Mouse (Mus musculus) heart, adult 11 months (tissue): ENCODE results near the gene Tlcd2.
A peak's percentile ranks its signal among the peaks of the same experiment; 100 is the strongest.

Experiments
- DNase-seq: peaks from one replicate; pipeline ENCODE4 v3.0.0; 2022

The Tlcd2 gene

DNA sequence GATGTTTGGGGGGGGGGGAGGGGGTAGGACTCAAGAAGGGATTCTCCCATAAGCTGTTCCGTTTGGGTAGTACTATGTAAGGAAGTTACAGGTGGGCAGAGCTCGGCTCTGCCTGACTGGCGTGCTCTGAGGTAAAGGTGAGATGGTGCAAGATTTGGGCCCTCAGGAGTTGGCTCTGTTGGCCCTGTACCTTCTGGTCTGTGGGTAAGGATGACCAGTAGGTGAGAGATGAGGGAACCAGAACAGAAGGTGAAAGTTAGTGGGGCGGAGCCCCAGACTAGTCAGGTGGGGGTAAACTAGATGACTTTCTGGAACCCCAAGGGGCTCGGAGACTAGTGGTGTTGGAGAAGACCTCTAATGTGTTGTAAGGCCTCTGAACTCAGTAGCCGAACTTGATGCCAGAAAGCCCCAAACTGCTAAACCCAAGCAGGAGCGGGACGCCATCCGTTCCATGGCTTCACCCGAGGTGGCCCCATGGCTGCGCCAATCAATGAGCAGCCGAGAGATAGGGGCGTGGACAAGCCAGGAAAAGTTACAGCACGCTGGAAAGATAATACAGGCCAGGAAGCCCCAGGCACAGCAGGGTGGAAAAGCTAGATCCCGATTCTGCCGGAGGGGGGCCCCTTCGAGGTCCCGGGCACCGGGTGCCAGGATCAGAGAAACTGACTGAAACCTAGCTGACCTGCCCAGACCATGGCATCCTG is 6.1 kb downstream of the Tlcd2 start:
- peak; percentile 99 for DNase-seq

DNA sequence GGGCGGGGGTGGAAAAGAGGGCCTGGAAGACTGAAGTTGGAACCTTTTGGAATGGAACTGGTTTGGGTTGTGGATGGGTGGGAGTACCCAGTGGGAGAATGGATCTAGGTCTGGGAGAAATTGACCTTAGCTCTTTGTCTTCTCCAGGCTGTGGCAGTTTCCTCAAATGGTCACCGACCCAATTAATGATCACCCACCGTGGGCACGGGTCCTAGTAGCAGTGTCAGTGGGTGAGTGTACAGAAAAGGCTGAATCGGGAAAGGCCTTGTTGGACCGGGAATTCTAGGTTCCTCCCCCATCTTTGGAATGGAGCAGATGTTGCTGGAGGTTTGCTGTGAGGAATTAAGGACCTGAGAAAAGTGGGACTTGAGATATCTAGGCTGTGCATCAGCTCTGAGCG is 6.9 kb downstream of the Tlcd2 start:
- DNase-seq: no peak

DNA sequence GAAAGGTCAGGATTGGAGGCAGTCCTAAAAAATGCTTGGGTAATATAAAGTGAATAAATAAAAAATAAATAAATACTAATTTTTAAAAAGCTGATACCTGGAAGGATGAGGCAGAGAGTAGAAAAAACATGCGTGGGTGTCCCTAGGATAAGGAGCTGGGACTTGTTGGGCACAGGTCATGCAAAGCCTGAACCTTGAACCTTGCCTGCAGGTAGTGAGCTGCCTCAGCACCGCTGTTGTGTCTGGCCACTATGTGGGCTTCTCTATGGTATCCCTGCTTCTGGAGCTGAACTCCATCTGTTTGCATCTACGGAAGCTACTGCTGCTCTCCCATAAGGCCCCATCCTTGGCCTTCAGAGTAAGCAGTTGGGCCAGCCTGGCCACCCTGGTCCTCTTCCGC is 7.7 kb downstream of the Tlcd2 start:
- no peak for DNase-seq

DNA sequence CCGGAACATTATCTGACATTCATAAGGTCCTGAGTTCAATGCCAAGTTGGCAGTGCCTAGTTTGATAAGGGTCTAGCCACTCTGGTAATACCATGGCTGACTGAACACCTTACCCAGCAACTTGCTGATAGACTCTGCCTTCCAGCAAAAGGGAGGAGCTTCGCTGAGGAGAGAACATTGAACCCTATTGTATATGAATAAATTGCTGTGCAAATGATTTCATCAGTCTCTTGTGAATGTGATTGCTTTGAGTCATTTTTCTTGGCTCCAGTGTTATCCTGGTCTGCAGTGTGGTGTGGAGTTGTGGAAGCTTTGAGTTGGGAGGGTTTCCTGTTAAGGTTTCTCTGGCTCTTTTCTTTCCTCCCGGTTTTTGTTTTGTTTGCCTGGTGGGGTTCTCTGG is 9.2 kb downstream of the Tlcd2 start:
- no peak for DNase-seq

DNA sequence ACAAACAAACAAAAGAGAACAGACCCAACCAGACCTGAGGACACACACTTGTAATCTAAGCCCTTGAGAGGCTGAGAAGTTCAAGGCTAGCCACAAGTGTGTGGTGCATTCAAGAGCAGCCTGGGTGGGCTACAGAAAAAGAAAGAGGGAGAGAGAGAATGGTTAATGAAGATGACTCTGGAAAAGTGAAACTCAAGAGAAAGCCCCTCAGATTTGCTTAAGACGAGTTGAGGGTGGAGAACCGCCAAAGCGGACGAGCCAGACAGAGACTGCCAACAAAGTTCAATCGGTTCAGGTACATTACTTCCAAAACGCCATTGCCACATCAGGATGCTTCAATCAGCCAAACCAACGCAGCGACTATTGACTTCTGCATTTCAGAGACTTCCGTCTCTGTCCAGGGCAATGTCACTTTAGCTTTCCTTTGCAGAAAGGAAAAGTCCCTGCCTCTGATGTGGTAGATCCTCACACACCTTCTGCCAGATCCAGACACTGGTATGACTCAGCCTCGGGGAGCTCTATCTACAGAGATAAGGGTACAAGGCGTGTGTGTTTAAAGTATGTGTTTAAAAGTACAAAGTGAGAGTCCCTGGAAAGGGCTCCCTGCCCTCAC is 11.1 kb downstream of the Tlcd2 start:
- DNase-seq: peak; percentile 63

DNA sequence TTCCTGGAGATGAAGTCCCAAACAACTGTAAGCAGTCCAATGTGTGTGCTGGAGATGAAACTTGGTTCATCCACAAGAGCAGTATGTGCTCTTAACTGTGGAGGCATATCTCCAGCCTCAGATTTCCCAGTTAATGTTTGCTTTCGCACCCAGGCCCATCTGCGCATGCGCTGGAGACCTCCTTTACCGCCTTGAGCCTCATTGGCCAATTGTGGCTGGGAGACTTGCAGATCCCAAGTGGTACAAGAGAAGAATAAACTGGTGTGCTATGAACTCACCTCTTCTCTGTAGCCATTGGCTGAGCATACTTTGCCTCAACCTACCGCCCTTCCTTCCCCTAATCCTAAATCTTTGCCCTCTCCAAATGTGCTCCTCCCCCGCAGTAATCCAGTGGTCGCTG is 11.9 kb downstream of the Tlcd2 start:
- no peak for DNase-seq

DNA sequence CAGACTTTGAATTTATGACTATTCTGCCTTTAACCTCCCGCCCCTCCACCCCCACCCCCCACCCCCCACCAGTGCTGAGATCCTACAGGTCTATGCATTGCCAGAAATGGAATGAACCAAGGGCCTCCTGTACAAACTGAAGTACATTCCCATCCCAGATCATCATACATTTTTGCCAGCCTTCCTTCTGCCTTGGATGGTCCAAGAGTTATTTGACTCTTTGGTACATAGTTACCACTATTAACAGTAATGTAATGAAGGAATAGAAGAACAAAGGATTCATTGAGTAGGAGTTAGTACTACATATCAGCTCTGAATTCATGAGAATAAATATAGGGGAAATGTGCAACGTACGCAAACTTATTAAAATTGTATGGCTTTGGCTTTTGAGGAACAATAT is 24.7 kb downstream of the Tlcd2 start:
- no peak for DNase-seq

DNA sequence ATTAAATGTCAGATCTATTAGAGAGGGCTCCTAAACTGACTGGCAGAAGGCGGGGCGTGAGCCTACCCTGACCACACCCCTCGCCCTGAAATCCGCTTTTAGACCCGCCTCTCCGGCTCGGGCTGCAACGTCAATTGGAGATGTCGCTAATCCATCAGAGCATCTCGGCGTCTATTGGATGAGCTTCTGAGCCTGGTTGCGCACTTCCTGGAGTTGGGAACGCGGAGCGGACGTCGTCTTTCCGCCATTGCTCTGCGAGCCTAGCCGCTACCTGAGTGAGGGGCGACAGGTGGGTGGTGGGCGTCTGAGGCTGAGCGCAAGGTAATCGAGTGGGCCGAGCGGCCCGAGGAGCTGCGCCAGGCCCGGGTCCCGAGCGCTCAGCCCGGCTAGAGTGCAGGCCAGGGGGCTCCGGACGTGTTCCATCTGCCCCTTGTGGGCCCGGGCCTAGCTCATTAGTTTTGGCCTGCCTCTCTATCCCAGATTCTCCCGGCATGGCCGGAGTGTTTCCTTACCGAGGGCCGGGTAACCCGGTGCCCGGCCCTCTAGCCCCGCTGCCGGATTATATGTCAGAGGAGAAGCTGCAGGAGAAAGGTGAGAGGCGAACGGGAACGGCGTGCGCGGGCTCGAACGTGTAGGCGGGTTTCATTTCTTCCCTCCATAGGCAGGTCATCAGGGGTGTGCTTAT is 25.2 kb downstream of the Tlcd2 start, which contains the start of gene Prpf8:
TSS of gene Prpf8 (plus strand) at position 216 of the 685 bp plus-strand sequence.
- DNase-seq: peak; percentile 100

DNA sequence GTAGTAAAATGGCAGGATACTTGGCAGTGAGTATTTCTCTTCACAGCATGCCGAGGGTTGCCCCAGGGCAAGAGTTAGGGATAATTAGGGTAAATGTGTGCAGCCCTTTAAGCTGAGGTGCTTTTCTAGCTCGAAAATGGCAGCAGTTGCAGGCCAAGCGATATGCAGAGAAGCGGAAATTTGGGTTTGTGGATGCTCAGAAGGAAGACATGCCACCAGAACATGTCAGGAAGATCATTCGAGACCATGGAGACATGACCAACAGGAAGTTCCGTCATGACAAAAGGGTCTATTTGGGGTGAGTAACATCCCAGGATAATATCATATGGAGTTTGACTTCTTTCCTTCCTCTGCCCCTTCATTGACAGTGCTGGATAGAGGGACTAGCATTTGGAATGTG is 26.0 kb downstream of the Tlcd2 start:
- no peak for DNase-seq

DNA sequence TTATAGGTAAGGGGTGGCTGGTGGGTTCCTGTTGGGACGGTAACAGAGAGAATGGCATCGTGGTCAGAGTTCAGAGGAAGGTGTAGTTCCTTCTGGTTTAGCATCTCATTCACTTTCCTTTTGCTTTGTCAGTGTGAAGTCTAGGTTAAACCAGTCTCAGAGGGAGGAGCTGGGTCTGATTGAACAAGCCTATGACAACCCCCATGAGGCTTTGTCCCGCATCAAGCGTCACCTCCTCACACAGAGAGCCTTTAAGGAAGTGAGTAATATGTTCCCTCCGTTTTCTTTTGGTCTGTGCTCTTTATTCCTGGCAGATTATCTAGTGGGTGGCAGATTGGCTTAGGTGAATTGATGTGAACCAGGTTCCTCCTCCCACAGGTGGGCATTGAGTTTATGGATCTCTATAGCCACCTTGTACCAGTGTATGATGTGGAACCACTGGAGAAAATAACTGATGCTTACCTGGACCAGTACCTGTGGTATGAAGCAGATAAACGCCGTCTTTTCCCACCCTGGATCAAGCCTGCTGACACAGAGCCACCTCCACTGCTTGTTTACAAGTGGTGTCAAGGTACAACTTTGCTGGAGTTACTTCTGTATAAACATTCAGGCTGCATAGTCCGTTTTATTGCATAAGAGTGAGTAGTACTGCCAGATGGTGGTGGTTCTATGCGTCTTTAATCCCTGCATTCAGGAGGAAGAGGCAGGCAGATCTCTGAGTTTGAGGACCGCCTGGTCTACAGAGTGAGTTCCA is 33.0 kb downstream of the Tlcd2 start:
- peak; percentile 74 for DNase-seq

DNA sequence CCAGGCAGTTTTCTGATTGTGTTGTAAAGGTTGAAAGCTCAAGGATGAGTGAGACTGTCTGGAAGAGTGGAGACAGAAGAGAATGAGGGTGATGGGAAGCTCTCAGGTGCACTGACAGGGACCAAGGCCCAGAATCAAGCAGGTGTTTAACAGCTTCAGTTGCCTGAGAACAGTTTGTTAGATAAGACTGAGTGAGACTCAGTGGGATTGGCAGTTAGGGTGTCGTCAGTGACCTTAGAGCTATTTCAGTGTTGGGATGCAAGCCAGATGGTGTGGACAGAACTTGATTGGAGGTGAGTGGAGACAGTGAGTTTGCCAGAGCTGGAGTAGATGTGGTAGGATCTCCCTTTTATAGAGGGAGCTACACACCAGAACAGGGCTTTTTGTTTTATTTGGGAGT is 36.6 kb downstream of the Tlcd2 start:
- peak; percentile 96 for DNase-seq

DNA sequence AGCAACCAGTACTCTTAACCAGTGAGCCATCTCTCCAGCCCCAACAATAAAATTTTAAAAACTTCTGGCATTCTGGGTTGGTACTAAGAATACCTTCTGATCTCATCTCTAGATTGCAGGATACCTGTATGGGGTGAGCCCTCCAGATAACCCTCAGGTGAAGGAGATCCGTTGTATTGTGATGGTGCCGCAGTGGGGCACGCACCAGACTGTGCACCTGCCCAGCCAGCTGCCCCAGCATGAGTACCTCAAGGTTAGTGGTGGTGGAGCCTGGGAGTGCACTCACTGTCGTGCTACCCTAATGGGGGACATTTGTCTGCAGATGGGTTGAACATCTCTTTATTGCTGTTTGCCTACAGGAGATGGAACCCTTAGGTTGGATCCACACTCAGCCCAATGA is 46.6 kb downstream of the Tlcd2 start:
- DNase-seq: peak; percentile 92

DNA sequence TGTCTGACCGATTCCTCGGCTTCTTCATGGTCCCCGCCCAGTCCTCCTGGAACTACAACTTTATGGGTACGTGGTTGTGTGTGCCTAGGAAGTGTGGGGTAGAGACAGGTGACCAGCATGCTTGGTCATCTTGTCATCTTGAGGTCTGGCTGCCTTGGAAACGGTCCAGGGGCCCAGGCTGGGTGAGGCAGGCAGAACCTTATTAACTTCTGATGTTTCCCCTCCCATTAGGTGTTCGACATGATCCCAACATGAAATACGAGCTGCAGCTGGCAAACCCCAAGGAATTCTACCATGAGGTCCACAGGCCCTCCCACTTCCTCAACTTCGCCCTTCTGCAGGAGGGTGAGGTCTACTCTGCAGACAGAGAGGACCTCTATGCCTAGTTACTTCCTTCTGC is 47.4 kb downstream of the Tlcd2 start:
- peak; percentile 95 for DNase-seq

DNA sequence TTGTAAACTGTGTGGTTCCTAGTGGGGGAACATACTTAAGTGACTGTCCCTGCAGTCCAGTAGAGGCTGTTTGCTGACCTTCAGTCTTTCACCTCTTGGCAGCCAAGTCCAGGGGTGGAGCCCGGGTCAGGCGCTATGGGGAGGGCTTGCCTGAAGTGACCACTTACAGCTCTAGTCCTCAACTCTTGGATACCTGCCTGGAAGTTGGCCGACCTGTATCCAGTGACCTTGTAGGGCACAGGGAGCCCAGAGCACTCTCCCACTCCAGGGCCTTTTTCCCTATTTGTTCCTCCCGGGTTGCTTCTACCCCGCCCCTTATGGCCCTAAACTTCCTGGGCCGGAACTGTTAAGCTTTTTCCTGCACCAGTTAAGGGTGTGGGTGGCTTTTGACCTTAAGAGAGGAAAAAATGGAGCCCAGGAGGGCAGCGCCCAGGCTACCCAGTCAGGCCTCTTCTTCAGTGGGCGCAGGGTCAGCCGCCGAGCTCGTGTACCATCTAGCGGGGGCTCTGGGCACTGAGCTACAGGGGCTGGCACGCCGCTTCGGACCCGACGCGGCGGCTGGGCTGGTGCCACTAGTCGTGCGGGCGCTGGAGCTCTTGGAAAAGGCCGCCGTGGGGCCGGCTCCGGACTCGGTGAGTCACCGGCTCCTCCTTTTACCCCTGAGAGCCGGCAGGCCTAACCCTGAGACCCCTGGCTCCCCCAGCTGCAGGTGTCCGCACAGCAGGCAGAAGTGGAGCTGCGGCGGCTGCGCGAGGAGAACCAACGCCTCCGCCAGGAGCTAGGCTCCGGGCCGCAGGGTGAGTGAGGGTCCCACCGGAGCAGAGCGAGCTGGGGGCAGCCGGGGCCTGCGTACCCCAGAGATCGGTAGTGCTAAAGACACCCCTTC is 48.5 kb downstream of the Tlcd2 start, which contains the start of gene Rilp:
TSS of gene Rilp (plus strand) at position 354 of the 886 bp plus-strand sequence.
- DNase-seq: peak; percentile 99

DNA sequence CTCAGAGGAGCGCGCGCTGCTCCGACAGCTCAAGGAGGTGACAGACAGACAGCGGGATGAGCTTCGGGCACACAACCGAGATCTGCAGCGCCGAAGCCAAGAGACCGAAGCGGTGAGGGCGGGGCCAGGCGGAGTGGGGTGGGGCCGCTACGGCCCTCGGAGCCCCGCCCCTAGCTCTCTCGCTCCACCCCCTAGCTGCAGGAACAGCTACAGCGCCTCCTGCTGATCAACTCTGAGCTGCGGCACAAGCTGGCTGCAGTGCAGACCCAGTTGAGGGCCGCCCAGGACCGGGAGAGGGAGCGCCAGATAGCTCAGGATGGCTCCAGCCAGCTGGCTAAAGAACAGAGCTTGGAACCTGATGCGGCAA is 49.1 kb downstream of the Tlcd2 start:
- DNase-seq: peak; percentile 99

DNA sequence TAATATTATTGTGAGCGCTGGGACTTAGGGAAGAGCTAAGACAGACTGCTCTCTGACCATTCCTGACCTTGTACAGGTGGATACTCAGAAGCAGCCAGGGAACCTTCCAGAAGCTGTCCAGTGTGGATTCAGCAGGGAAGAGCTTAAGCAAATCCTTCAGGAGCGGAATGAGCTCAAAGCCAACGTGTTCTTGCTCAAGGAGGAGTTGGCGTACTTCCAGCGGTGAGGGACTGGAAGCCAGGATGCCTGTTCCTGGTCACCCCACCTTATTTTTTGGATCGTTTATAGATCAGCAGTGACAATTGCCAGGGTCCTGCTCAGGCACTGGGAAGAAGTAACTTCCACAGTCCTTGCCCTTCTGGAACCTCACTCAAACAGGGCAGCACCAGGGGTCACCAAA is 49.7 kb downstream of the Tlcd2 start:
- peak; percentile 96 for DNase-seq

DNA sequence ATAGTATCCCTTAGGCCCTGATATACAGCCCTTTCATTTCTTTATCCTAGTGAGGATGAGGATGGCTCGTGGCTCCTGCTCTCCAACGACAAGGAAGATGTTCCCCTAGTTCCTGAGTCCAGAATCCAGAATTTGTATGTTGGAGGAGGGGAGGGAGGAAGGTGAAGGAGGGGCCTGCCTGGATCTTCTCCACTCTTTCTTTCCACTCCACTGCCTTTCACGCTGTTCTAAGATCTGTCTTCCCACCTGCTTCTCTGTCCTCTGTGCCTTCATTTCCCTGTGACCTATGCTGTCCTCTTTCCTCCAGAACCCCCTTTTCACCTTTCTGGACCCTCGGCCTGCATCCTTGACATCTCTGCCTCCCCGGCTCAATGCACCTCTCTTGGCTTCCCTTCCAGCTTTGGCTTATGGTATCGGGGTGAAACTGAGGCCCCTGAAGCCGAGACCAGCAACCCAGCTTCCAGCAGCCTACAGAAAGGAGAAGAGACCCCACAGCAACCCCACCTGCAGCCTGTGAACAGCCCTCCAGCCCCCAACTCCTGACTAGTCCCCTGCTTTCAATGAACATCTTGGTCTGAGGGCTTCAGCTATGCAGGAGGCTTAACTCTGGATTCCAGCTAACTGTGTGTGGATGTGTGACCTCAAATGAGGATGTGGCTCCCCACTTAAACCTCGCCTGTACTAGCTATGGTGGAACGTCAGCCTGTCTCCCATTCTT is 50.9 kb downstream of the Tlcd2 start:
- DNase-seq: peak; percentile 93

DNA sequence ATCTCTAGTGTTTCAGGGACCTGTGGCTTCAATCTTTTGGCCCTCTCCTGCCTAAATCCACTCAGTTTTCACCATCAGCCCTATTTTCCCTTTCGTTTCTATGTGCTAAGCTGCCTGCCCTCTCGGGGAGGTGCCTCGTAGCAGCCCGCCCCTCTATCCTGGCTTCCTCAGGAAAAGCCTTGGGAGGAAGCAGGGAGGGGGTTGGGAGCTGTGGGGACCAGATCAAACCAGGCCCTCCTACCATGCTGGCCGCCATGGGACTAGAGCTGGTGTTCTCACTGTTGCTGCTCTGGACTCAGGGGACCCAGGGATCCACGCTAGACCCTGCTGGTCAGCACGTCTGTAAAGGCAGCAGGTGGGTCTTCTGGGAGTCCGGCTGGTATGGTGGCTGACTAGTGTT is 51.8 kb downstream of the Tlcd2 start, which contains the start of gene Scarf1:
TSS of gene Scarf1 (plus strand) at position 205 of the 400 bp plus-strand sequence.
- DNase-seq: peak; percentile 99

DNA sequence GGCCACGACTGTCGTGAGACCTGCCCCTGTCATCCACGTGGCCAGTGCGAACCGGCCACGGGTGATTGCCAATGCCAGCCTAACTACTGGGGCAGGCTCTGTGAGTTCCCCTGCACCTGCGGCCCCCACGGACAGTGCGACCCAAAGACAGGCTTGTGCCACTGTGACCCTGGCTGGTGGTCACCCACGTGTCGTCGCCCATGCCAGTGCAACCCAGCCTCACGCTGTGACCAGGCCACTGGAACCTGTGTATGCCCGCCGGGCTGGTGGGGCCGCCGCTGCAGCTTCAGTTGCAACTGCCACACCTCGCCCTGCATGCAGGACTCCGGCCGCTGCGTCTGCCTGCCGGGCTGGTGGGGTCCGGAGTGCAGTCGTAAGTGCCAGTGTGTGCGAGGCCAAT is 53.7 kb downstream of the Tlcd2 start:
- DNase-seq: peak; percentile 92

DNA sequence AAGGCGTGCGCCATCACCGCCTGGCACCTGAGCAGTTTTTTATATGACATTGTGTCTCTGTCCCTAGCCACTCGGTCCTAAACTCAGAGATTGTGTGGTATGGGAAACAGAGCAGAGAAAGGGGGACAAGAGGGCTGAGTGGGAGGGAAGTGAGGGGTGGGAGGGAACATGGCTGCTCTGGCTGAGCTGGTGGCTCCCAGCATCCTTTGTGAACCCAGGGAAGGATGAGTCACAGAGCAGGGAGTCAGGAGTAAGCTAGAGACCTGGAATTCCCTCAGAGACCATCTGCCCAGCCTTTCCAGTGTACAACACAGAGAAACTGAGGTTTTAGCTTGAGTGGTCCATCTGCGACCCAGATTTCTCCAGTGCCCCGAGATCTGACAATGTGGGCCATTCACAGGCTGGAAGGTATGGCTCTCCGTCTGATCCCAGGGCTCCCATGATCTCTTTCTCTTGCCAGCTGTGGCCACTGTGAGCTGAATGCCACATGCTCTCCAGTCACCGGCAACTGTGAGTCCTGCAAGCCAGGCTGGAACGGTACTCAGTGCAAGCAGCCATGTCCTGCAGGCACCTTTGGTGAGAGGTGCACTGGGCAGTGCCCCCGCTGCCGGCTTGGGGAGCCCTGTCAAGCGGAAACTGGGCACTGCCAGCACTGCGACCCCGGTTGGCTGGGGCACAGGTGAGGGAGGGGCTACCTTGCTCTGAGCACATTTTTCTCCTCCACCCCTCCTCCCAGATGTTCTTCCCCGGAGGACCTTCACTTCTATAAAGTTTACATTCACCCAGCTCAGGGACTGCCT is 58.5 kb downstream of the Tlcd2 start:
- DNase-seq: no peak
